Comparison of ENCODE assay signal across 11 mouse cellular contexts in genomic region chr2:92966257-92966656, GRCm38 (mm10). TPM values are rescaled to one million over a fixed set of nuclear protein-coding genes. Genes with fewer than 3 reads are reported as not detected.
DNase-seq lines count a peak whose midpoint lies in the region; ATAC-seq and TF ChIP-seq lines count a peak whose summit lies in the region.
"Had no signal": no experiment of that assay in that cellular context is flagged by ENCODE, and none has a peak within 500 bp of the region (broad histone marks: within the 10 kb centered on the region; RNA-seq: fewer than 3 reads in every experiment).

No protein-coding gene starts in this region.

- no peak overlapping the region for H3K27ac ChIP-seq in kidney, embryonic 16.5 days (ENCODE audit: low read length)
- H3K27ac ChIP-seq in CH12.LX (ENCODE audit: insufficient read depth, low read depth), result no peak overlapping the region

- DNase-seq in gastrocnemius, postnatal 14 days, result peak; percentile 6
- DNase-seq in gastrocnemius, postnatal 4 days (ENCODE audit: low spot score in 2 of 2), result no peak
- DNase-seq in kidney, postnatal 14 days, result no peak
- DNase-seq in CH12.LX (ENCODE audit: extremely low read depth), result no peak
- DNase-seq in brain, embryonic 14.5 days (ENCODE audit: low read depth), result no peak
- no peak for DNase-seq in right cerebral cortex, postnatal 14 days
- DNase-seq in testis, postnatal 10 days (ENCODE audit: low spot score), result no peak
- DNase-seq: kidney, postnatal 10 days; spleen, adult 18-20 months had no signal

- WGBS in kidney, embryonic 16.5 days, result 63% methylated on average over 8 of the region's 8 CpGs

- no peak overlapping the region for H3K4me3 ChIP-seq in kidney, embryonic 16.5 days (ENCODE audit: low read length)
- no peak overlapping the region for H3K4me3 ChIP-seq in CH12.LX (replicated peaks in 1 of 3; ENCODE audit: low read depth in 2 of 3, low read length in 2 of 3, poor library complexity in 1 of 3)
- H3K4me3 ChIP-seq: heart, embryonic 13.5 days had no signal

- no peak for TF ChIP-seq EP300 in CH12.LX (IDR thresholded peaks at IDR 0.05; ENCODE audit: low read length)

- in situ Hi-C loops in CH12.LX (cut with MboI; ENCODE audit: low pct_ligation_motif_present, low pct_unique_long_range_greater_than_20kb, low sequenced_read_pairs), result no loop called here

- no peaks in the 10 kb centered on the region for H3K27me3 ChIP-seq in kidney, embryonic 16.5 days (ENCODE audit: insufficient read depth, low read length)
- peaks cover 79% of the 10 kb centered on the region for H3K27me3 ChIP-seq in CH12.LX (replicated peaks)
- H3K27me3 ChIP-seq: heart, embryonic 13.5 days had no signal

- peak; percentile 16; the same call in 1 of the 2 replicates for ATAC-seq in kidney, embryonic 16.5 days (ENCODE audit: low FRiP score, low TSS enrichment)

- H3K4me1 ChIP-seq in kidney, embryonic 16.5 days (ENCODE audit: insufficient read depth, low read length), result peaks cover 19% of the 10 kb centered on the region
- no peaks in the 10 kb centered on the region for H3K4me1 ChIP-seq in CH12.LX (ENCODE audit: control insufficient read depth in 1 of 2, insufficient read depth in 2 of 2)

- peak in 1 of 2 experiments; percentile 27; a peak in 2 of 4 replicates for TF ChIP-seq CTCF in CH12.LX (conservative IDR thresholded peaks at IDR 0.05 in 1 of 2, IDR thresholded peaks at IDR 0.05 in 1 of 2; ENCODE audit: low read depth in 2 of 2, low read length in 2 of 2)
- 0 out of 2 replicates have a peak, but pooled peaks have one; percentile 5 for TF ChIP-seq CTCF in brain, embryonic 14.5 days (IDR thresholded peaks at IDR 0.05; ENCODE audit: borderline replicate concordance, extremely low read depth, insufficient read depth, insufficient read length)

- no peak overlapping the region for H3K4me2 ChIP-seq in kidney, embryonic 16.5 days (replicated peaks; ENCODE audit: low read depth, low read length)
- no peak overlapping the region for H3K4me2 ChIP-seq in CH12.LX (ENCODE audit: insufficient read depth, low read depth, poor library complexity, severe bottlenecking)

- TF ChIP-seq POLR2A in CH12.LX (IDR thresholded peaks at IDR 0.05; ENCODE audit: low read depth, low read length), result no peak
- TF ChIP-seq POLR2A in brain, embryonic 14.5 days (IDR thresholded peaks at IDR 0.05; ENCODE audit: borderline replicate concordance, extremely low read depth, insufficient read depth, insufficient read length, poor library complexity, severe bottlenecking), result no peak

- TF ChIP-seq RAD21 in CH12.LX (IDR thresholded peaks at IDR 0.05; ENCODE audit: low read depth, low read length), result peak; percentile 13

- intact Hi-C loops in gastrocnemius, postnatal 14 days (cut with DNase I; ENCODE audit: low total_unique reads), result no loop called here

- dilution Hi-C loops in CH12.LX (cut with MboI; ENCODE audit: extremely low pct_ligation_motif_present, extremely low pct_unique_long_range_greater_than_20kb, low sequenced_read_pairs), result no loop called here

- no peaks in the 10 kb centered on the region for H3K36me3 ChIP-seq in kidney, embryonic 16.5 days (ENCODE audit: insufficient read depth, low read length)
- no peaks in the 10 kb centered on the region for H3K36me3 ChIP-seq in CH12.LX (replicated peaks in 1 of 2; ENCODE audit: control insufficient read depth in 1 of 2, insufficient read depth in 1 of 2, low read length in 1 of 2)

- no peak overlapping the region for H3K9ac ChIP-seq in kidney, embryonic 16.5 days (replicated peaks; ENCODE audit: low read length)
- H3K9ac ChIP-seq in CH12.LX (ENCODE audit: insufficient read depth, low read depth), result no peak overlapping the region
- H3K9ac ChIP-seq: heart, embryonic 13.5 days had no signal

- no peaks in the 10 kb centered on the region for H3K9me3 ChIP-seq in kidney, embryonic 16.5 days (ENCODE audit: low read length)
- H3K9me3 ChIP-seq in CH12.LX (replicated peaks; ENCODE audit: low read length), result peaks cover 3% of the 10 kb centered on the region
- H3K9me3 ChIP-seq: heart, embryonic 13.5 days had no signal

- H3K79me2 ChIP-seq in CH12.LX (replicated peaks; ENCODE audit: control insufficient read depth, extremely low read depth, insufficient read depth, poor library complexity, severe bottlenecking), result no peaks in the 10 kb centered on the region

TF ChIP-seq in CH12.LX, 34 proteins besides CTCF, POLR2A, EP300 and RAD21:
- TF ChIP-seq ZKSCAN1 (IDR thresholded peaks at IDR 0.05; ENCODE audit: borderline replicate concordance, low read depth, low read length) (no peak), SMC3 (IDR thresholded peaks at IDR 0.05; ENCODE audit: low read depth, low read length) (peak; percentile 20), BHLHE40 (IDR thresholded peaks at IDR 0.05; ENCODE audit: low read depth, low read length) (no peak), PAX5 (IDR thresholded peaks at IDR 0.05; ENCODE audit: low read length) (no peak), IRF4 (IDR thresholded peaks at IDR 0.05; ENCODE audit: low read depth, low read length) (no peak)

RNA-seq across cellular contexts. Expression of gene Syt13, which starts 51.4 kb away (rescaled TPM):
- under 1 TPM; 0.18 to 0.27 TPM for total RNA-seq in gastrocnemius, postnatal 14 days (2021)
- 1 to 10 TPM; 3.5 to 4.1 TPM for total RNA-seq in gastrocnemius, postnatal 4 days (2021)
- 5.7 and 6.0 TPM in 2 replicates for polyA plus RNA-seq in kidney, embryonic 16.5 days (2015; fragmentation: Nextera tagmentation; extraction: Ambion mirVana)
- total RNA-seq in CH12.LX (2012; rRNA removed) (not detected in 2 replicates), CH12.LX (2014; rRNA removed) (not detected in 2 replicates)
- not detected in 2 replicates for polyA plus RNA-seq in CH12.LX (2012; ENCODE audit: insufficient read length, low read depth)
- polyA plus RNA-seq in brain, embryonic 14.5 days (2012; rRNA removed), result 65.0 and 80.5 TPM in 2 replicates
